Mouse (Mus musculus) brain, embryonic 14.5 days (tissue): ENCODE data around the gene Dchs1.

ENCODE experiments used
- CTCF ChIP-seq: fragments of 200-500 bp; IDR thresholded peaks from 2 replicates; pipeline ENCODE4 v1.5.1; 2012; ENCODE audit warnings: inconsistent platforms, mild to moderate bottlenecking, moderate library complexity, borderline replicate concordance; ENCODE audit not compliant: insufficient read depth, insufficient read length; ENCODE audit errors: extremely low read depth
- POLR2A ChIP-seq: fragments of 200-500 bp; IDR thresholded peaks from 2 replicates; pipeline ENCODE4 v1.6.1; 2012; ENCODE audit warnings: mild to moderate bottlenecking, inconsistent platforms, borderline replicate concordance; ENCODE audit not compliant: poor library complexity, insufficient read depth, insufficient read length, severe bottlenecking; ENCODE audit errors: extremely low read depth

- TF ChIP-seq POLR2A, result no peak
- TF ChIP-seq CTCF, result no peak
These were observed 23.1 kb downstream of the Dchs1 start for GRCm38 (mm10) chr7:105764331-105764730.
